Mouse (Mus musculus) kidney, adult 2 months (tissue): ENCODE measurements at regions not wholly inside any gene's neighbourhood (a gene's known extent, or its start where the extent isn't known, plus 50 kb on each side); places are given as distances from the start of the nearest gene placed in this dataset.

Source experiments
- CTCF ChIP-seq: fragments of 200-500 bp; conservative IDR thresholded peaks from 2 replicates; pipeline ENCODE4 v1.5.1; 2011; ENCODE audit warnings: low read depth, mild to moderate bottlenecking, control low read depth, low read length, moderate library complexity, mixed read lengths; ENCODE audit not compliant: insufficient read depth, insufficient read length
- POLR2A ChIP-seq: fragments of 200-500 bp; IDR thresholded peaks from one replicate; pipeline ENCODE4 v1.6.1; 2011; ENCODE audit warnings: low read depth, low read length, control low read depth

DNA sequence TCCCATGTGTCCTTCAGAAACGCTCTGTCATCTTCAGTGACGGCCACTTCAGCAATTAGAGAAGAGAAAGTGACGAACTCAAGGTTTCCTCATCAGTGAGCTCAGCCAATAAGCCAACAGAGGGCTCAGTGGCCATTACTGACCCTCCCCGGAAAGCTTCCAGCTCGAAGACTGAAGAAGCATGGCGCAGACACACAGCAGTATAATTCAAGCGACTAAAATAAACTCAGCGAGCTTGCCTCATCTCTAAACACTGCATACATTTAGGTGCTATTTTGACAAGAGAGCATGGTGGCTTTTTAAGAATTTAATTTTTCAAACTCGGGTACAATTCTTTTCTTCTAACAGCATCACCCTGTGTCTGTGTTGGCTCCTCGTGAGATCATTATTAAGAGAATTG lies 72.2 kb upstream of the Ssbp2 start:
- no peak for TF ChIP-seq CTCF
- TF ChIP-seq POLR2A: no peak
